Mouse (Mus musculus): ENCODE results near the gene Nynrin. TPM values are rescaled to one million over a fixed set of nuclear protein-coding genes. Genes with fewer than 3 reads are reported as not detected.

The Nynrin gene
- polyA plus RNA-seq, 1 experiment = 0.41 TPM

- Histone ChIP-seq H3K4me1 (ENCODE audit: control insufficient read depth, insufficient read depth, low read length) (peaks cover 29% of the 10 kb centered on the region), H3K27ac (ENCODE audit: control insufficient read depth, insufficient read depth, low read depth, low read length) (peak overlapping the region; percentile 61), H3K27me3 (ENCODE audit: control insufficient read depth, insufficient read depth, low read length) (no peaks in the 10 kb centered on the region), H3K36me3 (ENCODE audit: control insufficient read depth, insufficient read depth, low read length) (no peaks in the 10 kb centered on the region), H3K4me3 (ENCODE audit: control insufficient read depth, low read depth, low read length) (peak overlapping the region; percentile 80)
- TF ChIP-seq POLR2A (IDR thresholded peaks at IDR 0.05; ENCODE audit: control insufficient read depth, low read depth, low read length) (no peak), CTCF (IDR thresholded peaks at IDR 0.05; ENCODE audit: control insufficient read depth, insufficient read depth, insufficient replicate concordance, low read depth, low read length) (no peak)
Measured at GRCm38 (mm10) chr14:55885114-55885790, 31.4 kb downstream of the Nynrin start.

- Histone ChIP-seq H3K27me3 (ENCODE audit: control insufficient read depth, insufficient read depth, low read length) (no peaks in the 10 kb centered on the region), H3K4me3 (ENCODE audit: control insufficient read depth, low read depth, low read length) (peak overlapping the region; percentile 80), H3K27ac (ENCODE audit: control insufficient read depth, insufficient read depth, low read depth, low read length) (peak overlapping the region; percentile 61), H3K36me3 (ENCODE audit: control insufficient read depth, insufficient read depth, low read length) (no peaks in the 10 kb centered on the region), H3K4me1 (ENCODE audit: control insufficient read depth, insufficient read depth, low read length) (peaks cover 29% of the 10 kb centered on the region)
- TF ChIP-seq POLR2A (IDR thresholded peaks at IDR 0.05; ENCODE audit: control insufficient read depth, low read depth, low read length) = no peak
- no peak for TF ChIP-seq CTCF (IDR thresholded peaks at IDR 0.05; ENCODE audit: control insufficient read depth, insufficient read depth, insufficient replicate concordance, low read depth, low read length)
Measured at GRCm38 (mm10) chr14:55885791-55886271, 32.0 kb downstream of the Nynrin start.

GRCm38 (mm10) chr14:55886571-55887382, 33.0 kb downstream of the Nynrin start:
- H3K4me1 ChIP-seq (ENCODE audit: control insufficient read depth, insufficient read depth, low read length) = peaks cover 29% of the 10 kb centered on the region
- H3K4me3 ChIP-seq (ENCODE audit: control insufficient read depth, low read depth, low read length) = peak overlapping the region; percentile 40
- no peaks in the 10 kb centered on the region for H3K27me3 ChIP-seq (ENCODE audit: control insufficient read depth, insufficient read depth, low read length)
- H3K36me3 ChIP-seq (ENCODE audit: control insufficient read depth, insufficient read depth, low read length) = no peaks in the 10 kb centered on the region
- TF ChIP-seq CTCF (IDR thresholded peaks at IDR 0.05; ENCODE audit: control insufficient read depth, insufficient read depth, insufficient replicate concordance, low read depth, low read length) (no peak), POLR2A (IDR thresholded peaks at IDR 0.05; ENCODE audit: control insufficient read depth, low read depth, low read length) (no peak)
- H3K27ac ChIP-seq (ENCODE audit: control insufficient read depth, insufficient read depth, low read depth, low read length) = no peak overlapping the region

- Histone ChIP-seq H3K27me3 (ENCODE audit: control insufficient read depth, insufficient read depth, low read length) (no peaks in the 10 kb centered on the region), H3K27ac (ENCODE audit: control insufficient read depth, insufficient read depth, low read depth, low read length) (no peak overlapping the region), H3K36me3 (ENCODE audit: control insufficient read depth, insufficient read depth, low read length) (no peaks in the 10 kb centered on the region), H3K4me1 (ENCODE audit: control insufficient read depth, insufficient read depth, low read length) (peaks cover 16% of the 10 kb centered on the region), H3K4me3 (ENCODE audit: control insufficient read depth, low read depth, low read length) (no peak overlapping the region)
- TF ChIP-seq POLR2A (IDR thresholded peaks at IDR 0.05; ENCODE audit: control insufficient read depth, low read depth, low read length) = no peak
- no peak for TF ChIP-seq CTCF (IDR thresholded peaks at IDR 0.05; ENCODE audit: control insufficient read depth, insufficient read depth, insufficient replicate concordance, low read depth, low read length)
Measured at GRCm38 (mm10) chr14:55897671-55898070, 43.9 kb downstream of the Nynrin start.

GRCm38 (mm10) chr14:55898947-55899346, 45.1 kb downstream of the Nynrin start:
- H3K36me3 ChIP-seq (ENCODE audit: control insufficient read depth, insufficient read depth, low read length) = no peaks in the 10 kb centered on the region
- peaks cover 16% of the 10 kb centered on the region for H3K4me1 ChIP-seq (ENCODE audit: control insufficient read depth, insufficient read depth, low read length)
- TF ChIP-seq CTCF (IDR thresholded peaks at IDR 0.05; ENCODE audit: control insufficient read depth, insufficient read depth, insufficient replicate concordance, low read depth, low read length) (no peak), POLR2A (IDR thresholded peaks at IDR 0.05; ENCODE audit: control insufficient read depth, low read depth, low read length) (no peak)
- no peaks in the 10 kb centered on the region for H3K27me3 ChIP-seq (ENCODE audit: control insufficient read depth, insufficient read depth, low read length)
- no peak overlapping the region for H3K4me3 ChIP-seq (ENCODE audit: control insufficient read depth, low read depth, low read length)
- no peak overlapping the region for H3K27ac ChIP-seq (ENCODE audit: control insufficient read depth, insufficient read depth, low read depth, low read length)

- Histone ChIP-seq H3K36me3 (ENCODE audit: control insufficient read depth, insufficient read depth, low read length) (no peaks in the 10 kb centered on the region), H3K4me1 (ENCODE audit: control insufficient read depth, insufficient read depth, low read length) (peaks cover 16% of the 10 kb centered on the region), H3K27me3 (ENCODE audit: control insufficient read depth, insufficient read depth, low read length) (no peaks in the 10 kb centered on the region), H3K4me3 (ENCODE audit: control insufficient read depth, low read depth, low read length) (peak within 1 kb of the TSS; percentile 92), H3K27ac (ENCODE audit: control insufficient read depth, insufficient read depth, low read depth, low read length) (peak within 1 kb of the TSS; percentile 79)
- TF ChIP-seq POLR2A (IDR thresholded peaks at IDR 0.05; ENCODE audit: control insufficient read depth, low read depth, low read length) = peak; percentile 85
- TF ChIP-seq CTCF (IDR thresholded peaks at IDR 0.05; ENCODE audit: control insufficient read depth, insufficient read depth, insufficient replicate concordance, low read depth, low read length) = no peak
Measured at GRCm38 (mm10) chr14:55899701-55900413, 46.0 kb downstream of the Nynrin start, which contains the start of gene Sdr39u1. Gene Sdr39u1, minus strand, starts transcription at chr14:55900293.

GRCm38 (mm10) chr14:55900414-55900755, 46.6 kb downstream of the Nynrin start:
- H3K27me3 ChIP-seq (ENCODE audit: control insufficient read depth, insufficient read depth, low read length) = no peaks in the 10 kb centered on the region
- TF ChIP-seq POLR2A (IDR thresholded peaks at IDR 0.05; ENCODE audit: control insufficient read depth, low read depth, low read length) (no peak), CTCF (IDR thresholded peaks at IDR 0.05; ENCODE audit: control insufficient read depth, insufficient read depth, insufficient replicate concordance, low read depth, low read length) (no peak)
- H3K27ac ChIP-seq (ENCODE audit: control insufficient read depth, insufficient read depth, low read depth, low read length) = peak overlapping the region; percentile 68
- peak overlapping the region; percentile 92 for H3K4me3 ChIP-seq (ENCODE audit: control insufficient read depth, low read depth, low read length)
- peaks cover 16% of the 10 kb centered on the region for H3K4me1 ChIP-seq (ENCODE audit: control insufficient read depth, insufficient read depth, low read length)
- no peaks in the 10 kb centered on the region for H3K36me3 ChIP-seq (ENCODE audit: control insufficient read depth, insufficient read depth, low read length)
